Mouse (Mus musculus) testis, adult 2 months (tissue): ENCODE results near the gene Stoml1. TPM values are rescaled to one million over a fixed set of nuclear protein-coding genes. Genes with fewer than 3 reads are reported as not detected.
A peak's percentile ranks its signal among the peaks of the same experiment; 100 is the strongest.

ENCODE experiments used
- H3K27ac ChIP-seq: fragments of 200-500 bp; 2 replicates; pipeline ENCODE4 v1.5.1; 2012; ENCODE audit warnings: low read depth, low read length; ENCODE audit not compliant: control insufficient read depth, insufficient read depth
- H3K27me3 ChIP-seq: fragments of 200-500 bp; 2 replicates; pipeline ENCODE4 v1.6.1; 2012; ENCODE audit warnings: mild to moderate bottlenecking, low read length, moderate library complexity; ENCODE audit not compliant: control insufficient read depth, insufficient read depth
- H3K36me3 ChIP-seq: fragments of 200-500 bp; 2 replicates; pipeline ENCODE4 v1.6.1; 2012; ENCODE audit warnings: mild to moderate bottlenecking, low read length; ENCODE audit not compliant: control insufficient read depth, insufficient read depth
- H3K4me1 ChIP-seq: fragments of 200-500 bp; 2 replicates; pipeline ENCODE4 v1.6.1; 2012; ENCODE audit warnings: low read length; ENCODE audit not compliant: control insufficient read depth, insufficient read depth
- H3K4me3 ChIP-seq: fragments of 200-500 bp; 2 replicates; pipeline ENCODE4 v1.5.1; 2012; ENCODE audit warnings: low read depth, mild to moderate bottlenecking, low read length, moderate library complexity, mixed read lengths; ENCODE audit not compliant: control insufficient read depth
- CTCF ChIP-seq: fragments of 200-500 bp; IDR thresholded peaks from 2 replicates; pipeline ENCODE4 v1.5.1; 2012; ENCODE audit warnings: low read depth, mild to moderate bottlenecking, inconsistent platforms, low read length, moderate library complexity; ENCODE audit not compliant: control insufficient read depth, insufficient read depth, insufficient replicate concordance
- POLR2A ChIP-seq: fragments of 200-500 bp; IDR thresholded peaks from 2 replicates; pipeline ENCODE4 v1.6.1; 2012; ENCODE audit warnings: low read depth, mild to moderate bottlenecking, inconsistent platforms, low read length, moderate library complexity; ENCODE audit not compliant: control insufficient read depth
- polyA plus RNA-seq: library from polyadenylated mRNA; depleted of rRNA; stranded (reverse); fragments of >200 nt; gene quantifications from 2 replicates; pipeline ENCODE4 v1.2.3, GENCODE M21; 2012

Stoml1 gene
- polyA plus RNA-seq, 1 experiment = 11.5 TPM

- no peak for TF ChIP-seq POLR2A
- peak; percentile 32; the same call in 1 of the 2 replicates for TF ChIP-seq CTCF
- no peaks in the 10 kb centered on the region for H3K36me3 ChIP-seq
- peaks cover 4% of the 10 kb centered on the region; the same call in 1 of the 2 replicates for H3K4me1 ChIP-seq
- H3K4me3 ChIP-seq = no peak overlapping the region
- no peaks in the 10 kb centered on the region for H3K27me3 ChIP-seq
- no peak overlapping the region for H3K27ac ChIP-seq
Observed at GRCm38 (mm10) chr9:58280259-58281109, 27.5 kb downstream of the Stoml1 start.

GRCm38 (mm10) chr9:58281597-58281996, 28.6 kb downstream of the Stoml1 start:
- H3K4me3 ChIP-seq = no peak overlapping the region
- no peaks in the 10 kb centered on the region for H3K36me3 ChIP-seq
- no peaks in the 10 kb centered on the region for H3K27me3 ChIP-seq
- H3K4me1 ChIP-seq = no peaks in the 10 kb centered on the region
- TF ChIP-seq CTCF (peak; percentile 68; the same call in 1 of the 2 replicates), POLR2A (no peak)
- H3K27ac ChIP-seq = no peak overlapping the region

GRCm38 (mm10) chr9:58283431-58283830, 30.5 kb downstream of the Stoml1 start:
- H3K27ac ChIP-seq = no peak overlapping the region

GRCm38 (mm10) chr9:58289090-58289489, 36.1 kb downstream of the Stoml1 start:
- no peaks in the 10 kb centered on the region for H3K27me3 ChIP-seq
- no peaks in the 10 kb centered on the region for H3K4me1 ChIP-seq
- H3K36me3 ChIP-seq = no peaks in the 10 kb centered on the region
- no peak overlapping the region for H3K27ac ChIP-seq
- TF ChIP-seq CTCF = no peak
- TF ChIP-seq POLR2A = no peak
- no peak overlapping the region for H3K4me3 ChIP-seq

More at GRCm38 (mm10) chr9:58283431-58283830, 30.5 kb downstream of the Stoml1 start:
- Histone ChIP-seq H3K36me3 (no peaks in the 10 kb centered on the region), H3K4me3 (no peak overlapping the region), H3K27me3 (no peaks in the 10 kb centered on the region), H3K4me1 (no peaks in the 10 kb centered on the region)
- TF ChIP-seq POLR2A (no peak), CTCF (no peak)

GRCm38 (mm10) chr9:58289901-58290300, 36.9 kb downstream of the Stoml1 start:
- H3K4me3 ChIP-seq = no peak overlapping the region
- no peaks in the 10 kb centered on the region for H3K27me3 ChIP-seq
- H3K36me3 ChIP-seq = no peaks in the 10 kb centered on the region
- H3K27ac ChIP-seq = no peak overlapping the region
- TF ChIP-seq POLR2A (no peak), CTCF (no peak)
- H3K4me1 ChIP-seq = no peaks in the 10 kb centered on the region

- no peaks in the 10 kb centered on the region for H3K4me1 ChIP-seq
- H3K27me3 ChIP-seq = no peaks in the 10 kb centered on the region
- H3K36me3 ChIP-seq = no peaks in the 10 kb centered on the region
- no peak overlapping the region for H3K27ac ChIP-seq
- no peak for TF ChIP-seq POLR2A
- no peak for TF ChIP-seq CTCF
- no peak overlapping the region for H3K4me3 ChIP-seq
Observed at GRCm38 (mm10) chr9:58294527-58294926, 41.6 kb downstream of the Stoml1 start.

- TF ChIP-seq POLR2A (no peak), CTCF (no peak)
- Histone ChIP-seq H3K4me3 (no peak overlapping the region), H3K27ac (no peak overlapping the region), H3K4me1 (no peaks in the 10 kb centered on the region), H3K27me3 (no peaks in the 10 kb centered on the region), H3K36me3 (no peaks in the 10 kb centered on the region)
Observed at GRCm38 (mm10) chr9:58295345-58295744, 42.4 kb downstream of the Stoml1 start.
